Mouse (Mus musculus): Measurements from ENCODE around the gene Tbl1x. TPM values are rescaled to one million over a fixed set of nuclear protein-coding genes. Genes with fewer than 3 reads are reported as not detected.
"Not testable (repeated sequence)": the region's sequence is repeated elsewhere in the genome, so short reads cannot be mapped to it uniquely, and the experiment has no call there.

The Tbl1x gene
- polyA plus RNA-seq, 1 experiment = 30.0 TPM

GRCm38 (mm10) chrX:77533922-77534321, 23.1 kb downstream of the Tbl1x start:
- DNase-seq = no peak
- H3K4me3 ChIP-seq (ENCODE audit: control insufficient read depth, insufficient read depth, low read length) = no peak overlapping the region
- WGBS = 19% methylated on average over 2 of the region's 2 CpGs
- no peaks in the 10 kb centered on the region for H3K36me3 ChIP-seq (ENCODE audit: control insufficient read depth, insufficient read depth, low read length)
- TF ChIP-seq CTCF (IDR thresholded peaks at IDR 0.05; ENCODE audit: borderline replicate concordance, control insufficient read depth, extremely low read depth, insufficient read depth, low read length, poor library complexity) (no peak), POLR2A (IDR thresholded peaks at IDR 0.05; ENCODE audit: control insufficient read depth, extremely low read depth, insufficient read depth, low read length, poor library complexity) (no peak)
- no peaks in the 10 kb centered on the region for H3K27me3 ChIP-seq (ENCODE audit: control insufficient read depth, insufficient read depth, low read length)
- H3K4me1 ChIP-seq (replicated peaks; ENCODE audit: control insufficient read depth, insufficient read depth, low read length) = peaks cover 13% of the 10 kb centered on the region
- peak overlapping the region; percentile 64 for H3K27ac ChIP-seq (ENCODE audit: control insufficient read depth, insufficient read depth, low read length)

- not testable (repeated sequence) for H3K4me3 ChIP-seq (ENCODE audit: control insufficient read depth, insufficient read depth, low read length); H3K27me3 ChIP-seq (ENCODE audit: control insufficient read depth, insufficient read depth, low read length); H3K36me3 ChIP-seq (ENCODE audit: control insufficient read depth, insufficient read depth, low read length); DNase-seq; H3K27ac ChIP-seq (ENCODE audit: control insufficient read depth, insufficient read depth, low read length); H3K4me1 ChIP-seq (replicated peaks; ENCODE audit: control insufficient read depth, insufficient read depth, low read length)
- WGBS = over 99% methylated on average over 4 of the region's 4 CpGs
These were observed 29.0 kb downstream of the Tbl1x start for GRCm38 (mm10) chrX:77539770-77540169.

- DNase-seq = no peak
- Histone ChIP-seq H3K36me3 (ENCODE audit: control insufficient read depth, insufficient read depth, low read length) (no peaks in the 10 kb centered on the region), H3K4me1 (replicated peaks; ENCODE audit: control insufficient read depth, insufficient read depth, low read length) (peaks cover 3% of the 10 kb centered on the region; the same call in 1 of the 2 replicates), H3K27me3 (ENCODE audit: control insufficient read depth, insufficient read depth, low read length) (no peaks in the 10 kb centered on the region), H3K4me3 (ENCODE audit: control insufficient read depth, insufficient read depth, low read length) (no peak overlapping the region), H3K27ac (ENCODE audit: control insufficient read depth, insufficient read depth, low read length) (no peak overlapping the region)
- TF ChIP-seq POLR2A (IDR thresholded peaks at IDR 0.05; ENCODE audit: control insufficient read depth, extremely low read depth, insufficient read depth, low read length, poor library complexity) = no peak
- no peak for TF ChIP-seq CTCF (IDR thresholded peaks at IDR 0.05; ENCODE audit: borderline replicate concordance, control insufficient read depth, extremely low read depth, insufficient read depth, low read length, poor library complexity)
These were observed 33.2 kb downstream of the Tbl1x start for GRCm38 (mm10) chrX:77544003-77544402.

- WGBS = 93% methylated on average over 4 of the region's 4 CpGs
- Histone ChIP-seq H3K36me3 (ENCODE audit: control insufficient read depth, insufficient read depth, low read length) (no peaks in the 10 kb centered on the region), H3K4me3 (ENCODE audit: control insufficient read depth, insufficient read depth, low read length) (no peak overlapping the region), H3K27me3 (ENCODE audit: control insufficient read depth, insufficient read depth, low read length) (no peaks in the 10 kb centered on the region), H3K4me1 (replicated peaks; ENCODE audit: control insufficient read depth, insufficient read depth, low read length) (peaks cover 3% of the 10 kb centered on the region; the same call in 1 of the 2 replicates), H3K27ac (ENCODE audit: control insufficient read depth, insufficient read depth, low read length) (no peak overlapping the region)
- no peak for DNase-seq
- TF ChIP-seq CTCF (IDR thresholded peaks at IDR 0.05; ENCODE audit: borderline replicate concordance, control insufficient read depth, extremely low read depth, insufficient read depth, low read length, poor library complexity) = no peak
- TF ChIP-seq POLR2A (IDR thresholded peaks at IDR 0.05; ENCODE audit: control insufficient read depth, extremely low read depth, insufficient read depth, low read length, poor library complexity) = no peak
These were observed 33.7 kb downstream of the Tbl1x start for GRCm38 (mm10) chrX:77544550-77544949.

- Histone ChIP-seq H3K4me1 (replicated peaks; ENCODE audit: control insufficient read depth, insufficient read depth, low read length) (peaks cover 3% of the 10 kb centered on the region; the same call in 1 of the 2 replicates), H3K36me3 (ENCODE audit: control insufficient read depth, insufficient read depth, low read length) (no peaks in the 10 kb centered on the region), H3K4me3 (ENCODE audit: control insufficient read depth, insufficient read depth, low read length) (no peak overlapping the region), H3K27ac (ENCODE audit: control insufficient read depth, insufficient read depth, low read length) (no peak overlapping the region), H3K27me3 (ENCODE audit: control insufficient read depth, insufficient read depth, low read length) (no peaks in the 10 kb centered on the region)
- no peak for DNase-seq
- TF ChIP-seq POLR2A (IDR thresholded peaks at IDR 0.05; ENCODE audit: control insufficient read depth, extremely low read depth, insufficient read depth, low read length, poor library complexity) = no peak
- no peak for TF ChIP-seq CTCF (IDR thresholded peaks at IDR 0.05; ENCODE audit: borderline replicate concordance, control insufficient read depth, extremely low read depth, insufficient read depth, low read length, poor library complexity)
These were observed 34.7 kb downstream of the Tbl1x start for GRCm38 (mm10) chrX:77545362-77546078.

GRCm38 (mm10) chrX:77546448-77546847, 35.6 kb downstream of the Tbl1x start:
- TF ChIP-seq POLR2A (IDR thresholded peaks at IDR 0.05; ENCODE audit: control insufficient read depth, extremely low read depth, insufficient read depth, low read length, poor library complexity) = no peak
- no peak for TF ChIP-seq CTCF (IDR thresholded peaks at IDR 0.05; ENCODE audit: borderline replicate concordance, control insufficient read depth, extremely low read depth, insufficient read depth, low read length, poor library complexity)
- H3K36me3 ChIP-seq (ENCODE audit: control insufficient read depth, insufficient read depth, low read length) = no peaks in the 10 kb centered on the region
- H3K4me3 ChIP-seq (ENCODE audit: control insufficient read depth, insufficient read depth, low read length) = no peak overlapping the region
- H3K4me1 ChIP-seq (replicated peaks; ENCODE audit: control insufficient read depth, insufficient read depth, low read length) = peaks cover 3% of the 10 kb centered on the region; the same call in 1 of the 2 replicates
- WGBS = 25% methylated on average over 1 of the region's 1 CpGs
- no peak overlapping the region for H3K27ac ChIP-seq (ENCODE audit: control insufficient read depth, insufficient read depth, low read length)
- DNase-seq = peak; percentile 8
- H3K27me3 ChIP-seq (ENCODE audit: control insufficient read depth, insufficient read depth, low read length) = no peaks in the 10 kb centered on the region

- Histone ChIP-seq H3K4me1 (replicated peaks; ENCODE audit: control insufficient read depth, insufficient read depth, low read length) (peaks cover 3% of the 10 kb centered on the region; the same call in 1 of the 2 replicates), H3K36me3 (ENCODE audit: control insufficient read depth, insufficient read depth, low read length) (no peaks in the 10 kb centered on the region), H3K27me3 (ENCODE audit: control insufficient read depth, insufficient read depth, low read length) (no peaks in the 10 kb centered on the region), H3K27ac (ENCODE audit: control insufficient read depth, insufficient read depth, low read length) (no peak overlapping the region), H3K4me3 (ENCODE audit: control insufficient read depth, insufficient read depth, low read length) (no peak overlapping the region)
- DNase-seq = no peak
- TF ChIP-seq POLR2A (IDR thresholded peaks at IDR 0.05; ENCODE audit: control insufficient read depth, extremely low read depth, insufficient read depth, low read length, poor library complexity) = no peak
- TF ChIP-seq CTCF (IDR thresholded peaks at IDR 0.05; ENCODE audit: borderline replicate concordance, control insufficient read depth, extremely low read depth, insufficient read depth, low read length, poor library complexity) = no peak
- 100% methylated on average over 1 of the region's 1 CpGs for WGBS
These were observed 38.1 kb downstream of the Tbl1x start for GRCm38 (mm10) chrX:77548951-77549350.

Measured in thymus, adult 2 months (tissue).